Mouse (Mus musculus) E14TG2a.4 (cell line): ENCODE results near the gene Vamp1.

Experiments
- H3K27me3 ChIP-seq: 2 replicates; pipeline ENCODE4 v1.6.1; 2014; ENCODE audit warnings: low read length, control low read depth; ENCODE audit not compliant: insufficient read depth
- H3K36me3 ChIP-seq: 2 replicates; pipeline ENCODE4 v1.6.1; 2014; ENCODE audit warnings: low read length, control low read depth; ENCODE audit not compliant: insufficient read depth
- H3K4me1 ChIP-seq: replicated peaks from 2 replicates; pipeline ENCODE4 v1.6.1; 2014; ENCODE audit warnings: low read depth, low read length, control low read depth
- H3K4me3 ChIP-seq: replicated peaks from 2 replicates; pipeline ENCODE4 v1.5.1; 2014; ENCODE audit warnings: mild to moderate bottlenecking, low read length
- H3K9me3 ChIP-seq: 2 replicates; pipeline ENCODE4 v1.6.1; 2014; ENCODE audit warnings: low read length, control low read depth
- CTCF ChIP-seq: conservative IDR thresholded peaks from 2 replicates; pipeline ENCODE4 v1.5.1; 2014; ENCODE audit warnings: low read length
- NANOG ChIP-seq: IDR thresholded peaks from 2 replicates; pipeline ENCODE4 v1.6.1; 2014; ENCODE audit warnings: borderline replicate concordance, low read length, mixed read lengths
- POU5F1 ChIP-seq: IDR thresholded peaks from 2 replicates; pipeline ENCODE4 v1.6.1; 2014; ENCODE audit warnings: low read length, borderline replicate concordance

Gene Vamp1

DNA sequence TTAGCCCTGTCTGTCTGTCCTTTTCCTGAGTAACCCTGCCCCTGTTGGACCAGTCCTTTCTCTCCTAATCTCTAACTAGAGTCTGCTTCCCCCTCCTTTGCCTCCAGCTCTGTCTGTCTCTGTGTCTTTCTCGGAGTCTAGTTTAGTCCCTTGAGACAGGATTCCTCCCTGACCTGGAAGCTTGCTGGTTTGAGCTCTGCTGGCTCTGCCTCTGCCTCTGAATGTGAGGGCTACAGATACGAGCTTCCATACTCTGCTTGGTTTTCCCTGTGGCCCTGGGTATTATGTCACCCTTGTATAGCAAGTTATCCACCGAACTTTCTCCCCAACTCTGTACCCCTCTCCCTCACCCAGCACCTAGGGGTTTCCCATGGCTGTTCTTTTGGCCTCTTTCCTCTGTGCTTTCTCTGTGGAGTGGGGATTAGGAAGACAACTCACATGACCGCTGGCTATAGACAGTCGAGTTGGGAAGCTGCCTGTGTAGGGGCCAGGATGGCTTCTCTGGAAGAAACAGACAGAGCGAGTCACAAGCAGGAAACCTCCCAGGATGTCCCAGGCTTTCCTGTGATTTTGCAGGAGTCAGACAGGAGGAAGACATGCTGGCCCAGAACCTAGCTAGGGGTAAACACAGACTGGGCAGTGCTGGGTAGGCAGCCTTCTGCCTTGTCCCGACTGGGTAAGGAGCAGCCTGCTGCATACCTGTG, 18.6 kb downstream of the Vamp1 start:
- H3K36me3 ChIP-seq, result no peaks in the 10 kb centered on the region
- no peaks in the 10 kb centered on the region for H3K27me3 ChIP-seq
- peaks cover 47% of the 10 kb centered on the region for H3K4me1 ChIP-seq
- no peaks in the 10 kb centered on the region for H3K9me3 ChIP-seq
- no peak for TF ChIP-seq CTCF
- TF ChIP-seq NANOG, result no peak
- no peak for TF ChIP-seq POU5F1
- H3K4me3 ChIP-seq, result no peak overlapping the region

DNA sequence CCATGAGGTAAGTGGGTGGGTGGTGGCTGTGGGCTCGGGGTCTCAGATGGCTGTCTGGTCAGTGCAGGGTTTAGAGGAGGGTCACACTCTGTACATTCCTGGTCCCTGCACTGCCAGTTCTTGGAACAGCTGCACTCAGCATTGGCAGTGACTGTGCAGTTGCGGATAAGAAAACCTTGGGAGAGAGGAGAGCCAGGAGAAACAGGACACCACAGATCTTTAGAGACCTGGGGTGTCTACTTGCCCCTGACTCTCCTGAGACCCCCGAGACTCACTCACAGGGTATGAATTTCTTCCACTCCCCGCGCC, 19.1 kb downstream of the Vamp1 start:
- TF ChIP-seq CTCF (no peak), POU5F1 (no peak), NANOG (no peak)
- no peaks in the 10 kb centered on the region for H3K36me3 ChIP-seq

DNA sequence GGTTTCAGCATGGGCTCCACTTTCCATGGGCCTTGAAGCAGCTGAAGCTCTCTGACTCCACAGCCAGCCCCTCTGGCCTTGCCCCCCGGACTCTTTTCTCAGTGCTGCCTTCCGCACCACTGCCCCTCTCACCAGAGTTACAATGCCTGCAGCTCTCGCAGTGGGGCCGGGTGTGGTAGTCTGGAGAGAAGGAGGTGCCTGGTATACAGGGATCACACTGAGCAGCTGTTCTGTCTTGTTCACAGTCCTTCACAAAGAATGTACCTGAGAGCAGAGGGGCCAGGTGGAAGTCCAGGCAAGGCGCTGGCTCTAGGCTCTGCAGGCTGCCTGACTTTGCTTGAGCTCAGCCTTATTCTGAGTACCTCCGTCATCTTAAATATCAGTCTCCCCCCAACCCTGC, 21.0 kb downstream of the Vamp1 start:
- Histone ChIP-seq H3K4me3 (no peak overlapping the region), H3K27me3 (no peaks in the 10 kb centered on the region), H3K36me3 (no peaks in the 10 kb centered on the region), H3K4me1 (peaks cover 32% of the 10 kb centered on the region), H3K9me3 (no peaks in the 10 kb centered on the region)
- no peak for TF ChIP-seq POU5F1
- TF ChIP-seq CTCF, result no peak
- no peak for TF ChIP-seq NANOG

More for the DNA sequence above, 19.1 kb downstream of the Vamp1 start:
- no peak overlapping the region for H3K4me3 ChIP-seq
- no peaks in the 10 kb centered on the region for H3K27me3 ChIP-seq
- no peaks in the 10 kb centered on the region for H3K9me3 ChIP-seq
- H3K4me1 ChIP-seq, result peaks cover 47% of the 10 kb centered on the region

DNA sequence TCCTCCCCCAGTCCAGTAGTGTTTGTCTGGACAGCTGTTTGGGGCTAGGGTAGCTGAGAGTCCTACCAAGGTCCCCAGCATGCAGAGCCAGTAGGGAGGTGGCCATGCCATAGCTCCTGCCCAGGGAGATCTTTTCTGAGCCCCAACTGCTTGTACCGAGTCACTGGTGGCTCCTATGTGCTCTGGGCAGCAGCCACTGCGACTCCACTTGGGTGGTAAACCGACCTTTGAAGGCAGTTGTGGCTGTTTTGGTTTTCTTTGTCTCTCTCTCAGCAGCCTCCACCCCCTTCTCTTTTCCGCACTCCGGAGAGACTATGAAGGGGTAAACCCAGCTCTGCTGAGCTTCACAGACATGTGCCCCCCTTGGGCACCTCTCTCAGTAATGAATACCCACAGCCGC, 21.4 kb downstream of the Vamp1 start, which contains the start of gene Cd27:
Gene Cd27 (minus strand): TSS at position 229 of the 400 bp plus-strand sequence.
- H3K4me1 ChIP-seq, result peaks cover 28% of the 10 kb centered on the region
- no peaks in the 10 kb centered on the region for H3K27me3 ChIP-seq
- H3K4me3 ChIP-seq, result no peak within 1 kb of the TSS
- no peak for TF ChIP-seq POU5F1
- no peak for TF ChIP-seq NANOG
- no peak for TF ChIP-seq CTCF
- H3K36me3 ChIP-seq, result no peaks in the 10 kb centered on the region
- H3K9me3 ChIP-seq, result no peaks in the 10 kb centered on the region

DNA sequence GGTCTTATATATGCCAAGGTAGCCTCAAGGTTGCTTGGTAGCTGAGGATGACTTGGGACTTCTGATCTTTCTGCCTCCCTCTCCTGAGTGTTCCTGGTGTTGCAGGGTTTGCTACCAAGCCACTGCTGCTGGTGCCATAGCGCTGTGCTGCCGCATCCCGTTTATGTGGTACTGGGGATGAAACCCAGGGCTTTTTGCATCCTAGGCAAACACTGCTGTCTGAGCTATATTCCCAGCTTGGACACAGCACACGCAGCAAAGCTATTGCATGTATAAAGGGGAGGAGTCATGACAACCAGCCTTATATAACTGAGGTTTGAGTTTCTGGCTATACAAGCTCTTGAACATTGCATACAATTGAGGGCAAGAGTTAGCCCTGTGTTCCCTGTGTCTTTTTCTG, 22.1 kb downstream of the Vamp1 start:
- TF ChIP-seq CTCF (no peak), POU5F1 (no peak), NANOG (no peak)
- H3K4me3 ChIP-seq, result no peak overlapping the region
- H3K36me3 ChIP-seq, result no peaks in the 10 kb centered on the region
- peaks cover 22% of the 10 kb centered on the region for H3K4me1 ChIP-seq
- no peaks in the 10 kb centered on the region for H3K27me3 ChIP-seq
- H3K9me3 ChIP-seq, result no peaks in the 10 kb centered on the region

DNA sequence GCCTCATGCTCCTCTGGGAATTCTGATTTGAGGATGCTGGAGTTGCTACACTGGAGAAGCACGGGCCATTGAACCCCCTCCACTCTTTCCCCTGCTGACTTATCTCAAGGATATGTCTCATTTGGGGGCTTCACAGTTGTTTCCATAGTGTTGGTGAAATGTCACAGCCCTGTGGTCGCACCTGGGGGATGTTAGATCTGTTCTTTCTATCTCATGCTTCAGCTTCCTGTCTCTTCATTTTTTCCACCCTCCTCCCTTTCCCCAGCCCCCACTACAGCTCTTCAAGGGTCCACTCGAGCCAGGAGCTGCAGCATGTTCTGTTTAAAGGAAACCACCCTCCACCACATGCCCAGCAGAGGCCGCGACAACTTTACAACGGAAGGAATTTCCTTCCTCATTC, 23.0 kb downstream of the Vamp1 start:
- TF ChIP-seq CTCF (no peak), POU5F1 (no peak), NANOG (no peak)
- Histone ChIP-seq H3K27me3 (no peaks in the 10 kb centered on the region), H3K4me1 (peaks cover 19% of the 10 kb centered on the region), H3K4me3 (no peak overlapping the region), H3K36me3 (no peaks in the 10 kb centered on the region), H3K9me3 (no peaks in the 10 kb centered on the region)

DNA sequence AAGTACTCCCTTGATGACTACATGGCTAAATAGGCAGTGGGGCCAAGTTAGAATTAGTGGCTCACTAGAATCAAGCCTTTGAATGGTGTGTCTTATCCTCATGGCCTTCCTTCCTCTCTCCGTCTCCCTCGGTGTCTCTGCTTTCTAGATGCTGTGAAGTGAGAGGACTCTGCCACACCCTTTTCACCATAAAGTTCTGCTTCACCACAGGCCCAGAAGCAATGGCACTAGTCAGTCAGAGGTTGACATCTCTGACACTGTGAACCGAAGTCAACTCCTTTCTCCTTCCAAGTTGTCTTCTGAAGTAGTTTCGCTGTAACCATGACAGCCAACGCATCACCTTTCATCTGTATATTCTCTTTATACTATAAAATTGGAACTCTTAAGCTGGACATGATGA, 24.2 kb downstream of the Vamp1 start:
- H3K27me3 ChIP-seq, result no peaks in the 10 kb centered on the region
- TF ChIP-seq NANOG, result no peak
- TF ChIP-seq POU5F1, result no peak
- TF ChIP-seq CTCF, result no peak
- peaks cover 16% of the 10 kb centered on the region for H3K4me1 ChIP-seq
- no peaks in the 10 kb centered on the region for H3K36me3 ChIP-seq
- no peaks in the 10 kb centered on the region for H3K9me3 ChIP-seq
- H3K4me3 ChIP-seq, result no peak overlapping the region

DNA sequence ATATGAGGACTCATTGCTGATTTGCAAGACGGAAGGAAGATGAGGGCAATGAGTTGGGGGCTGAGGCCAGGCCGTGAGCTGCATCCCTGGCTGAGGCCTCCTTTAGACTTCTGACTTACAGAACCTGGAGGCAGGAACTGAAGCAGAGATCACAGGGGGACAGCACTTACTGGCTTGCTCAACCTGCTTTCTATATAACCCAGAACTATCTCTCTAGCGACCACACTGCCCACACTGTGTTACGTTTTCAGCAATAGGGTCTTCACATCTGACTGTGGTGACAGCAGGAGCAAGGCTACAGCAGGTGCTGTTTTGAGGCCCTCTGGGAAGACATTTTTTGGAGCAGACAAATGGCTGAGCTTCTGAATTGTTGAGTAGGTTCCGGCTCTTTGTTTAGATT, 25.3 kb downstream of the Vamp1 start:
- H3K36me3 ChIP-seq, result no peaks in the 10 kb centered on the region
- no peak overlapping the region for H3K4me3 ChIP-seq
- H3K4me1 ChIP-seq, result peaks cover 16% of the 10 kb centered on the region
- H3K9me3 ChIP-seq, result no peaks in the 10 kb centered on the region
- H3K27me3 ChIP-seq, result no peaks in the 10 kb centered on the region
- TF ChIP-seq CTCF (no peak), POU5F1 (no peak), NANOG (no peak)

DNA sequence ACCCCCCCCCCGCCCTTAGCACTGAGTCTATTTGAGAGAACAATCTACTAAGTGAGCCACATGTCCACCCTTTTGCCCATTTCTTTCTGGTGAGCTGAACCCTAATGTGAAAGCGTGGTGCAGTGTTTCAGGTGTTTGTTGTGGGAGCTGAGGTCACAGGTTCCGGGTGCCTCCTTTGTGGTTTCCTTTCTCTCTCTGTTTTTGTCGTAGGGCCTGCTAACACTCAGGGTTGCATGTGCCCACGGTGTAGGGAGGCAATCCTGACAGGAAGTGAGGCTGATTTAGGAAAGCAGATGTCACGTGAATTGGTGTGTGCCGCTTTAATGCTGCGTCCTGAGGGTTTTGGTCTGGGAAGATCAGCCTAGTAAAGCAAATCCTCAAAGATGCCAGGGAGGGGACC, 26.2 kb downstream of the Vamp1 start:
- H3K4me1 ChIP-seq, result peaks cover 7% of the 10 kb centered on the region
- H3K27me3 ChIP-seq, result no peaks in the 10 kb centered on the region
- TF ChIP-seq NANOG (no peak), POU5F1 (no peak), CTCF (no peak)

More for the DNA sequence above, 26.2 kb downstream of the Vamp1 start:
- Histone ChIP-seq H3K36me3 (no peaks in the 10 kb centered on the region), H3K4me3 (no peak overlapping the region), H3K9me3 (no peaks in the 10 kb centered on the region)
